Mouse (Mus musculus): ENCODE measurements around the gene Mgll. TPM values are rescaled to one million over a fixed set of nuclear protein-coding genes. Genes with fewer than 3 reads are reported as not detected.

Mgll gene
- polyA plus RNA-seq, 1 experiment from 2014 or later: 51.3 TPM

GRCm38 (mm10) chr6:88726252-88727211, 2.3 kb downstream of the Mgll start:
- H3K4me2 ChIP-seq (replicated peaks): peak overlapping the region; percentile 83
- H3K9ac ChIP-seq: no peak overlapping the region
- H3K27me3 ChIP-seq (ENCODE audit: control insufficient read depth, insufficient read depth, low read length): peaks cover 9% of the 10 kb centered on the region
- H3K4me3 ChIP-seq (replicated peaks; ENCODE audit: low read length): no peak overlapping the region
- H3K9me3 ChIP-seq (ENCODE audit: control insufficient read depth, low read length): no peaks in the 10 kb centered on the region
- 61% methylated on average over 9 of the region's 9 CpGs for WGBS
- peaks cover 7% of the 10 kb centered on the region; the same call in 1 of the 2 replicates for H3K4me1 ChIP-seq (replicated peaks; ENCODE audit: control insufficient read depth, insufficient read depth, low read length)
- ATAC-seq (ENCODE audit: low FRiP score) (no peak), DNase-seq (ENCODE audit: low spot score) (no peak)
- H3K27ac ChIP-seq: peak overlapping the region; percentile 30
- H3K36me3 ChIP-seq (replicated peaks; ENCODE audit: control insufficient read depth, insufficient read depth): no peaks in the 10 kb centered on the region

GRCm38 (mm10) chr6:88727490-88727889, 3.3 kb downstream of the Mgll start:
- no peak overlapping the region for H3K27ac ChIP-seq
- H3K9me3 ChIP-seq (ENCODE audit: control insufficient read depth, low read length): no peaks in the 10 kb centered on the region
- H3K4me2 ChIP-seq (replicated peaks): no peak overlapping the region
- 88% methylated on average over 5 of the region's 5 CpGs for WGBS
- no peak overlapping the region for H3K9ac ChIP-seq
- DNase-seq (ENCODE audit: low spot score) (no peak), ATAC-seq (ENCODE audit: low FRiP score) (no peak)
- H3K4me3 ChIP-seq (replicated peaks; ENCODE audit: low read length): no peak overlapping the region
- peaks cover 7% of the 10 kb centered on the region for H3K4me1 ChIP-seq (replicated peaks; ENCODE audit: control insufficient read depth, insufficient read depth, low read length)
- no peaks in the 10 kb centered on the region for H3K36me3 ChIP-seq (replicated peaks; ENCODE audit: control insufficient read depth, insufficient read depth)
- H3K27me3 ChIP-seq (ENCODE audit: control insufficient read depth, insufficient read depth, low read length): peaks cover 9% of the 10 kb centered on the region

GRCm38 (mm10) chr6:88728054-88728453, 3.8 kb downstream of the Mgll start:
- H3K9me3 ChIP-seq (ENCODE audit: control insufficient read depth, low read length): no peaks in the 10 kb centered on the region
- ATAC-seq (ENCODE audit: low FRiP score) (no peak), DNase-seq (ENCODE audit: low spot score) (no peak)
- 50% methylated on average over 7 of the region's 7 CpGs for WGBS
- H3K4me1 ChIP-seq (replicated peaks; ENCODE audit: control insufficient read depth, insufficient read depth, low read length): peaks cover 8% of the 10 kb centered on the region
- peaks cover 7% of the 10 kb centered on the region for H3K27me3 ChIP-seq (ENCODE audit: control insufficient read depth, insufficient read depth, low read length)
- H3K36me3 ChIP-seq (replicated peaks; ENCODE audit: control insufficient read depth, insufficient read depth): no peaks in the 10 kb centered on the region
- H3K4me2 ChIP-seq (replicated peaks): no peak overlapping the region
- H3K4me3 ChIP-seq (replicated peaks; ENCODE audit: low read length): no peak overlapping the region
- H3K27ac ChIP-seq: no peak overlapping the region
- H3K9ac ChIP-seq: no peak overlapping the region

GRCm38 (mm10) chr6:88728515-88728914, 4.3 kb downstream of the Mgll start:
- Histone ChIP-seq H3K9ac (no peak overlapping the region), H3K27ac (no peak overlapping the region), H3K9me3 (ENCODE audit: control insufficient read depth, low read length) (no peaks in the 10 kb centered on the region), H3K4me1 (replicated peaks; ENCODE audit: control insufficient read depth, insufficient read depth, low read length) (peaks cover 11% of the 10 kb centered on the region), H3K36me3 (replicated peaks; ENCODE audit: control insufficient read depth, insufficient read depth) (no peaks in the 10 kb centered on the region), H3K4me2 (replicated peaks) (no peak overlapping the region), H3K27me3 (ENCODE audit: control insufficient read depth, insufficient read depth, low read length) (peaks cover 3% of the 10 kb centered on the region; the same call in 1 of the 2 replicates), H3K4me3 (replicated peaks; ENCODE audit: low read length) (no peak overlapping the region)
- DNase-seq (ENCODE audit: low spot score) (no peak), ATAC-seq (ENCODE audit: low FRiP score) (no peak)
- 90% methylated on average over 5 of the region's 5 CpGs for WGBS

- H3K4me1 ChIP-seq (replicated peaks; ENCODE audit: control insufficient read depth, insufficient read depth, low read length): peaks cover 11% of the 10 kb centered on the region
- no peaks in the 10 kb centered on the region for H3K36me3 ChIP-seq (replicated peaks; ENCODE audit: control insufficient read depth, insufficient read depth)
- no peaks in the 10 kb centered on the region; the same call in 1 of the 2 replicates for H3K27me3 ChIP-seq (ENCODE audit: control insufficient read depth, insufficient read depth, low read length)
- H3K4me3 ChIP-seq (replicated peaks; ENCODE audit: low read length): no peak overlapping the region
- H3K27ac ChIP-seq: no peak overlapping the region
- WGBS: 85% methylated on average over 11 of the region's 11 CpGs
- DNase-seq (ENCODE audit: low spot score) (no peak), ATAC-seq (ENCODE audit: low FRiP score) (no peak)
- no peak overlapping the region for H3K4me2 ChIP-seq (replicated peaks)
- H3K9me3 ChIP-seq (ENCODE audit: control insufficient read depth, low read length): no peaks in the 10 kb centered on the region
- H3K9ac ChIP-seq: no peak overlapping the region
These were observed 7.1 kb downstream of the Mgll start for GRCm38 (mm10) chr6:88731211-88731751.

GRCm38 (mm10) chr6:88731991-88732390, 7.8 kb downstream of the Mgll start:
- H3K9ac ChIP-seq: no peak overlapping the region
- no peak for DNase-seq (ENCODE audit: low spot score)
- H3K27ac ChIP-seq: no peak overlapping the region
- peaks cover 14% of the 10 kb centered on the region for H3K4me1 ChIP-seq (replicated peaks; ENCODE audit: control insufficient read depth, insufficient read depth, low read length)
- no peak for ATAC-seq (ENCODE audit: low FRiP score)
- H3K4me2 ChIP-seq (replicated peaks): no peak overlapping the region
- no peak overlapping the region for H3K4me3 ChIP-seq (replicated peaks; ENCODE audit: low read length)
- no peaks in the 10 kb centered on the region; the same call in 1 of the 2 replicates for H3K27me3 ChIP-seq (ENCODE audit: control insufficient read depth, insufficient read depth, low read length)
- 85% methylated on average over 3 of the region's 3 CpGs for WGBS
- no peaks in the 10 kb centered on the region for H3K36me3 ChIP-seq (replicated peaks; ENCODE audit: control insufficient read depth, insufficient read depth)
- no peaks in the 10 kb centered on the region for H3K9me3 ChIP-seq (ENCODE audit: control insufficient read depth, low read length)

- Histone ChIP-seq H3K27ac (peak overlapping the region; percentile 29; the same call in 1 of the 2 replicates), H3K4me2 (replicated peaks) (no peak overlapping the region), H3K9me3 (ENCODE audit: control insufficient read depth, low read length) (no peaks in the 10 kb centered on the region), H3K4me3 (replicated peaks; ENCODE audit: low read length) (no peak overlapping the region), H3K9ac (no peak overlapping the region), H3K4me1 (replicated peaks; ENCODE audit: control insufficient read depth, insufficient read depth, low read length) (peaks cover 12% of the 10 kb centered on the region; the same call in 1 of the 2 replicates), H3K27me3 (ENCODE audit: control insufficient read depth, insufficient read depth, low read length) (no peaks in the 10 kb centered on the region), H3K36me3 (replicated peaks; ENCODE audit: control insufficient read depth, insufficient read depth) (no peaks in the 10 kb centered on the region)
- whole genome bisulfite sequencing: 70% methylated on average over 17 of the region's 17 CpGs
- no peak for DNase-seq (ENCODE audit: low spot score)
- no peak for ATAC-seq (ENCODE audit: low FRiP score)
These were observed 8.7 kb downstream of the Mgll start for GRCm38 (mm10) chr6:88732643-88733613.

- no peaks in the 10 kb centered on the region for H3K9me3 ChIP-seq (ENCODE audit: control insufficient read depth, low read length)
- DNase-seq (ENCODE audit: low spot score) (no peak), ATAC-seq (ENCODE audit: low FRiP score) (no peak)
- H3K9ac ChIP-seq: no peak overlapping the region
- H3K27ac ChIP-seq: no peak overlapping the region
- peaks cover 9% of the 10 kb centered on the region; the same call in 1 of the 2 replicates for H3K4me1 ChIP-seq (replicated peaks; ENCODE audit: control insufficient read depth, insufficient read depth, low read length)
- H3K36me3 ChIP-seq (replicated peaks; ENCODE audit: control insufficient read depth, insufficient read depth): no peaks in the 10 kb centered on the region
- WGBS: 82% methylated on average over 8 of the region's 8 CpGs
- H3K4me3 ChIP-seq (replicated peaks; ENCODE audit: low read length): no peak overlapping the region
- H3K4me2 ChIP-seq (replicated peaks): no peak overlapping the region
- H3K27me3 ChIP-seq (ENCODE audit: control insufficient read depth, insufficient read depth, low read length): no peaks in the 10 kb centered on the region
These were observed 12.1 kb downstream of the Mgll start for GRCm38 (mm10) chr6:88736337-88736736.
